In the genomic region with DNA sequence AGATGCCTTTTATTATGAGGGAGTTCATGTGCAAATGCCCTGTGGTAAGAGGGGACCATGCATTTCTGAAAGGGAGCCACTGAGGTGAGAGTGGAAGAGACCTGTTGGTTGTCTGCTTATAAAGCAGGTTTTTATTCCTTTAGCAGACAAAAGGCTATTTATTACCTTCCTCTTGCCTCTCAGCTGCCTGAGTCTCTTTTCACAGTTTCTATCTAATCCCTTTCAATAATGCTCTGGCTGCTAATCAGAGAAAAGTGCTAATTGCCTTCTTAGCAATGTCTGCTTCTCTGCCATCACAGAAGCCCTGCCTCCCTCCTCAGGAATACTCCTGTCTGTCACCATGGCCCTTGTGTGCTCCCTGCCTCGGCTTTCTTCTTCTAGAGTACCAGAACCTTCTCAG, we compare ENCODE assay signal across 23 mouse cellular contexts.
"Had no signal": no experiment of that assay in that cellular context is flagged by ENCODE, and none has a peak within 500 bp of the region (broad histone marks: within the 10 kb centered on the region; RNA-seq: fewer than 3 reads in every experiment).

No protein-coding gene starts in this region.

- H3K4me1 ChIP-seq: heart, embryonic 10.5 days; heart, embryonic 12.5 days; hindbrain, embryonic 13.5 days; hindbrain, embryonic 15.5 days; kidney, embryonic 15.5 days; limb, embryonic 13.5 days; limb, embryonic 15.5 days; liver, embryonic 12.5 days had no signal

- ATAC-seq: hindbrain, postnatal 0 days; intestine, embryonic 16.5 days; liver, embryonic 12.5 days had no signal

- H3K9ac ChIP-seq: heart, embryonic 12.5 days; hindbrain, embryonic 13.5 days; hindbrain, embryonic 15.5 days; kidney, embryonic 15.5 days; limb, embryonic 13.5 days; limb, embryonic 15.5 days; liver, embryonic 12.5 days; liver, embryonic 14.5 days had no signal

- H3K27me3 ChIP-seq: heart, embryonic 12.5 days; hindbrain, embryonic 13.5 days; hindbrain, embryonic 15.5 days; kidney, embryonic 15.5 days; limb, embryonic 13.5 days; limb, embryonic 15.5 days; liver, embryonic 12.5 days had no signal

- H3K4me2 ChIP-seq: heart, embryonic 12.5 days; hindbrain, embryonic 13.5 days; hindbrain, embryonic 15.5 days; kidney, embryonic 15.5 days; limb, embryonic 13.5 days; limb, embryonic 15.5 days; liver, embryonic 12.5 days had no signal

- H3K9me3 ChIP-seq: heart, embryonic 10.5 days; heart, embryonic 12.5 days; hindbrain, embryonic 13.5 days; hindbrain, embryonic 15.5 days; kidney, embryonic 15.5 days; limb, embryonic 13.5 days; limb, embryonic 15.5 days; liver, embryonic 12.5 days had no signal

- H3K36me3 ChIP-seq: heart, embryonic 10.5 days; heart, embryonic 12.5 days; hindbrain, embryonic 13.5 days; hindbrain, embryonic 15.5 days; kidney, embryonic 15.5 days; limb, embryonic 13.5 days; limb, embryonic 15.5 days; liver, embryonic 12.5 days had no signal

- H3K4me3 ChIP-seq: heart, embryonic 10.5 days; heart, embryonic 12.5 days; hindbrain, embryonic 13.5 days; hindbrain, embryonic 15.5 days; kidney, embryonic 15.5 days; limb, embryonic 13.5 days; limb, embryonic 15.5 days; liver, embryonic 12.5 days had no signal

- H3K27ac ChIP-seq: heart, embryonic 10.5 days; hindbrain, embryonic 13.5 days; hindbrain, embryonic 15.5 days; hindbrain, postnatal 0 days; kidney, embryonic 15.5 days; kidney, postnatal 0 days; limb, embryonic 13.5 days; limb, embryonic 15.5 days; liver, embryonic 12.5 days; liver, embryonic 14.5 days had no signal

- DNase-seq: gastrocnemius, postnatal 14 days; gastrocnemius, postnatal 36 days; heart, adult 18-20 months; heart, postnatal 10 days; heart, postnatal 36 days; kidney, adult 11 months; kidney, adult 2 months; kidney, adult 9 months; kidney, postnatal 14 days; kidney, postnatal 36 days; left cerebral cortex, postnatal 4 days had no signal
